Mouse (Mus musculus): ENCODE measurements around the gene Aldh8a1.

GRCm38 (mm10) chr10:21400453-21400852, 23.4 kb downstream of the Aldh8a1 start:
- TF ChIP-seq CTCF (IDR thresholded peaks at IDR 0.05; ENCODE audit: extremely low read depth, insufficient read depth, insufficient read length, insufficient replicate concordance) (no peak), POLR2A (IDR thresholded peaks at IDR 0.05; ENCODE audit: low read depth, low read length) (no peak)
